Mouse (Mus musculus) layer of hippocampus, postnatal 14 days (tissue): ENCODE measurements around the gene Cmtm5. TPM values are rescaled to one million over a fixed set of nuclear protein-coding genes. Genes with fewer than 3 reads are reported as not detected.

ENCODE experiments used
- microRNA-seq, 2 experiments: library from miRNA; unstranded; fragments of <30 nt; microRNA quantifications; one replicate each; pipeline ENCODE4 v1.2.0; 2021
- total RNA-seq, 2 experiments: library from RNA; stranded (reverse); gene quantifications; 2 replicates each; pipeline ENCODE4 v1.2.3; 2021

The Cmtm5 gene
- total RNA-seq, 2 experiments from 2014 or later = 57.9 to 58.0 TPM

Small RNA genes within 50 kb of the gene (microRNA-seq; reads per million reads assigned to microRNA genes)
- gene Mir208a (0 to 1.7 reads per million in 2 experiments), gene Mir208b (0.28 to 2.5 reads per million in 2 experiments)

Other genes starting within 250 kb of the Cmtm5 start
- gene Acin1, start 249.3 kb upstream of the Cmtm5 start, total RNA-seq = 100 to 1,000 TPM; 210 to 221 TPM
- under 1 TPM in 1 of 2 experiments, not detected in 1; 0.21 TPM for gene Gm29776, start 237.4 kb upstream of the Cmtm5 start, total RNA-seq
- gene Cebpe, start 224.1 kb upstream of the Cmtm5 start, total RNA-seq = not detected
- 10 to 100 TPM; 66.1 to 66.2 TPM for gene Slc7a8, start 154.3 kb upstream of the Cmtm5 start, total RNA-seq
- gene Rnf212b, start 122.1 kb upstream of the Cmtm5 start, total RNA-seq = not detected
- gene Homez, start 65.3 kb upstream of the Cmtm5 start, total RNA-seq = 10 to 100 TPM; 20.8 to 21.7 TPM
- 10 to 100 TPM; 24.3 to 27.5 TPM for gene Ppp1r3e, start 58.7 kb upstream of the Cmtm5 start, total RNA-seq
- 10 to 100 TPM; 95.3 to 96.8 TPM for gene Bcl2l2, start 52.9 kb upstream of the Cmtm5 start, total RNA-seq
- under 1 TPM; 0.30 to 0.88 TPM for gene Gm20521, start 52.8 kb upstream of the Cmtm5 start, total RNA-seq
- gene Pabpn1, start 43.8 kb upstream of the Cmtm5 start, total RNA-seq = 100 to 1,000 TPM; 256 to 278 TPM
- 100 to 1,000 TPM; 676 to 680 TPM for gene Slc22a17, start 23.1 kb upstream of the Cmtm5 start, total RNA-seq
- 10 to 100 TPM; 14.7 to 17.0 TPM for gene Efs, start 10.1 kb upstream of the Cmtm5 start, total RNA-seq
- gene Il25, start 3.6 kb upstream of the Cmtm5 start, total RNA-seq = not detected
- 1 to 10 TPM; 2.0 to 2.8 TPM for gene Myh6, start 30.7 kb downstream of the Cmtm5 start, total RNA-seq
- gene Gm17428, start 40.7 kb downstream of the Cmtm5 start, total RNA-seq = not detected
- 1 to 10 TPM; 4.0 to 5.4 TPM for gene Myh7, start 58.4 kb downstream of the Cmtm5 start, total RNA-seq
- 10 to 100 TPM; 28.6 to 33.5 TPM for gene Ngdn, start 79.2 kb downstream of the Cmtm5 start, total RNA-seq
- 10 to 100 TPM; 41.2 to 48.8 TPM for gene Zfhx2, start 156.1 kb downstream of the Cmtm5 start, total RNA-seq
- gene Thtpa, start 158.5 kb downstream of the Cmtm5 start, total RNA-seq = 10 to 100 TPM; 21.7 to 24.7 TPM
- 10 to 100 TPM; 15.8 to 18.6 TPM for gene Ap1g2, start 170.3 kb downstream of the Cmtm5 start, total RNA-seq
- gene Jph4, start 180.7 kb downstream of the Cmtm5 start, total RNA-seq = 100 to 1,000 TPM; 408 to 411 TPM